Mouse (Mus musculus): Measurements from ENCODE around the gene Bub1b.
"Not testable (repeated sequence)": the region's sequence is repeated elsewhere in the genome, so short reads cannot be mapped to it uniquely, and the experiment has no call there.

The Bub1b gene

DNA sequence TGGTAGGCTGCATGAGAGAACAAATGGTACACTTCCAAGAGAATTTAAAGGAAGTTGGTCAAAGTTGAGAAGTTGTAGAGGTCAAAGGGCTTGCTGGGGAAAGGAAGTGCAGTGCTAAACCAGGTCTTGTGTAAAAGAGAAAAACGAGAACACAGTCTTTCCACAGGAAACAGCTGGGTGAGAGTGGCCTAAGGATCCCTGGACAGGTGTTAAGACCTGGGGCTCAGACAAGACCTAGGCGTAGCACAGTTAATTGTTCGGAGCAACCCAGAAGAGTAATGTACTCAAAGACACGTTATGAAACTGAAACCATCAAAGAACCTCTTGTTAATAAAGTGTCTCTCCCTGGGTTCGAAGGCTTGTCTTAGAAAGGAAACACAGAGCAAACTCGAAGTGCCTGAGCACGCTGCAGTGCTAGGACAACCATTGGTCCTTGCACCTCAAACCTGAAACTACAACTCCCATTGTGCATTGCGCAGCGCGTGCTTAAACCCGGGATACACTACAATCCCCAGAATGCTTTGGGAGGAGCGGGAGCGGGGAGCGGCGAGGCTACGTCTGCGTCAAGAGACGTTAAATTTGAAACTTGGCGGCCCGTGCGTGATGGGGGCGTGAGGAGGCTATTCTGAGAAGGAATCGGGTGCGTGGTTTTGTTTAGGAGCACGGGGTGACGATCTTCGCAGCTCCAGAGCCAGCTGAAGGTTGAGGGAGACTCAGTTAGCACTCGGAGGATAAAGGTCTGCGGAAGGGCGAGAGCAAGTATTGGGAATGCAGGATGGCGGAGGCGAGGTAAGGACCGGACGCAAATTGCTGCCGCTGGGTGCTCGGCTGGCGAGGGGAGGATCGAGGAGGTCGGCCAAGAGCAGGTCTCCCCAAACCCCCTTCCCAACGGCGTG, at the start of gene Bub1b:
Bub1b (plus strand) TSS at position 539 of the 896 bp plus-strand sequence.
- peak; percentile 71 for DNase-seq (ENCODE audit: low spot score)

DNA sequence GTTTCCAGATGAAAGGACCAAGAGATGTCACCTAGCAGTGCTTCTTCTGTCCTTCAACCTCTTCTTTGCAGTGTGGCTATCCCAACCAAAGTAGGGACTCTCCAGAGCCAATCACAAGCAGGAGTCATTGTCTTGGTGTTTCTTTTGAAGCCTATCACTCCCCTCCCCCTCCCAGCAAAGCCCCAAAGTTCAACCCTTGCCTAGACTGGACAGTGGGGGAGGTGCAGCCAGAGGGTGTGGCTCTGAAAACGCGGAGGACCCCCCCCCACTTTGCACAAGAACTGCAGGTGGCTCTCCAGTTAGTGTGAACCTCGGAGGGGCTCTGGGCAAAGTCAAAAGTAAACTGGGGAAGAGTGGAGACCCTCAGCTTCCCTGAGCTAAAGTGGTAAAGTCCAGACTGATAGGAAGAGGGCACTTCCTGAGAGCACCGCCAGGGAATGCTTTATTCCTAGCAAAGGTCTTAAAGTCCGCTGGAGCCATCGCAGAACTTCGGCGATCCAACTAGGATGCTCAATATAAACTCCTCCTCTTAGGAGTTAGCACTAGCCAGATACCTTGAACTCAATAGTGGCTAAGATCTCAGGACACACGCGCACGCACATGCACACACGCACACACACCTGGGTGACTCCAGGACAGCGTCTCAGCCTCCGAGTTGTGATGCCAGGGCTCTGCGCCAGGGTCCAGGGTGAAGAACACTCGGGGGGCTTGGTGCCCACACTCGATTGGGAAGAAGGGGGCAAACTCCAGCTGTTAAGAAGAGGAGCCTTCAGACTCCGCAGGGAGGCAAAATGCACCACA, 49.4 kb upstream of the Bub1b start:
- no peak for DNase-seq (ENCODE audit: low spot score)

DNA sequence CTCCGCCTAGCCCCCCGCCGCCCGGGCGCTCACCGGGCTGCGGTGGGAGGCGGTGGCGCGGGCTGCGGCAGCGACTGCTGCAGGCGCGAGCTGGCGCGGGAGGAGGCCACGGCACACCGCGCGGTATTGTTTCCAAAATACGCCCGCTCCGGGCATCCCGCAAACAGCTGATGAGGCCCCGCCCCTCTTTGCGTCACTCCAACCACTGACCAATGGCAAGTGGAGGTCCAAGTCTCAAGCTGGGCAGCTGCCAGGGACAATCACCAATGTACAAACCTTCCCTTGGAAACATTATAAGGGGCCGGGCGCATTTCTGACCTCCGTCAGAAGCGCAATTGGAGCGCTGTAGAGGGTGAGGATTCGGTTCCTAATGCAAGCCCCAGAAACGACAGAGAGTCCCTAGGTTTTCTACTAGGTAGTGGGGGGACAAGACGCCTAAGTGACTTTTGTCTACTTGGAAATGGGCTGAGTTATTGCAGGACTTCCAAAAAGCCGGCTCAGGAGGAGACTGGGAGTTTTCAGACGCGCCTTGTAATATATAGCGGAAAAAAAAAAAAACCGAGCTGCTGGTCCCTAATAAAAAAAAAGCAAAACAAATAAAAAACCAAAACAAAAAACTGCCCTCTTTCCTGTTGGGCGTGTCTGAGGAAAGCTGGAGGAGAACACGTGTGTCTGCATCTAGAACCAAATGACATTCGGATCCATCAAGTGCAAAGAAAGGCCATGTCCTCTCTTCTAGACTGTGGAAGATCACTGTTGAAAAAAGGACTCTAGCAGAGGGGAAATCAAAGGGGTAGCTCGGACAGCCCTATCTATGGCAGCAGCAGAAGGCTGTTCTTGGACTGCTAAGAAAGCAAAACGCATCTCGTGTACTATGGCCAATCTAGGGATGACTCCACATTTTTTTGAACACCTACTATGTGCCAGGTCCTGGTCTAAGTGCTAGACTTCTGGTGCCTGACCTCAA, 48.2 kb upstream of the Bub1b start, which contains the start of gene Bmf:
Bmf (minus strand) TSS at position 181 of the 967 bp plus-strand sequence.
- peak; percentile 94 for DNase-seq (ENCODE audit: low spot score)

DNA sequence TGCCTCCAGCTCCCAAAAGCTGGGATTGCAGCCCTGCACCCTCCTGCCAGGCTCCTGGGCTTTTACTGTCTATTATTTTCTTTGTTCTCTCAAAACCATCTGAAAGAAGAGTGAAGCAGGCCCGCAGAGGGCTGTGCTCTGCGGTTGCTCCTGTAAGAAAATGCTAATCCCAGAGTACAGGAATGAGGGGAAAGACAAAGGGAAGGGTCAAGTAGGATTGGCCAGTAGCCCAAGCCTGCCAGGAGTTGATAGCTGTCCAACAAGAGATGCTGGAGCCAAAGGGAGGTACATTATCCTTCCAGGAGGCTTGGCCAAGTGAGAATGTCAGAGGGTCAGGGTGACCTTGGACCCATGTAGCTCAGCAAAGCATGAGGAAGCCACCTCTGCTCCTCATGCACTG, 46.4 kb upstream of the Bub1b start:
- DNase-seq (ENCODE audit: low spot score) = no peak

DNA sequence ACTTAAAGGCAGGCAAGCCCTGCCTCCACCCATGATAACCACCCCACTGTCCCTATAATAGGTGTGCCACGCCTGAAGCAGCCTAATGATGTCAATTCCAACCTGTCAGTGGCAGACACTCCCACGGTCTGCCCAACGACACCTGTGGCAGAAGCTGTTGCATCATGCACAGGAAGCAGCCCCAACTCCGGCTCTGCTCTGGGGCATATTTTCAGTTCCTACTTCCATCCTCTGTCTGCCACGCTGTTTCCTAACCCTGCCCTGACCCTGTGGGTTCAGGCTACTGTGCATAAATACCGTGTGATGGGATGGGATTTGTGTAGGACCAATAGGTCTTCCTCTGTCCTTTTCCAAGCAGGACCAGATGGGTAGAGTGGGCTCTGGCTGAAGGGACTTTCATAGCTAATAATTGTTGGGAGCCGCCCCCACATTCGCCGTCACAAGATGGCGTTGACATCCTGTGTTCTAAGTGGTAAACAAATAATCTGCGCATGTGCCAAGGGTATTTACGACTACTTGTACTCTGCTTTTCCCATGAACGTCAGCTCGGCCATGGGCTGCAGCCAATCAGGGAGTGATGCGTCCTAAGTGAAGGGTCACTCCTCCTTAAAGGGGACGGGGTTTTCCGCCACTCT, 43.5 kb upstream of the Bub1b start:
- DNase-seq (ENCODE audit: low spot score) = not testable (repeated sequence)

DNA sequence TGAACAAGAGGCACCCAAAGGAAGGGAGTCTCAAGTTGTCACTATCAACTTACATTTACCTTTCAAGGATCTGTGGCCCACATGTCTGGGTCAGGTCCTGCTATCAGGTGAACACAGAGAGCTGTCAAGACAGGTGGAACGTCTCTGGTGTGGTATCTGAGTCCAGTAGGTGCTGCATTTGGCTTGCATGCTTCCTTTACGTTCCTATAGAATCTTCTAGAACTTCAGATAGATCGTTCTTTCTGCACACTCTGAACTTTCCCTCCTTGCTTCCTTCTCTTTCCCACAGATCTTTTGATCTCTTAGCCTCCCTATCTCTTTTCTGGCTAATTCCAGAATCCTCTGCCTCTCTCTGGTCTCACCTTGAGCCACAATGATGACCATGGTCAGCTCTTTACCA, 39.6 kb upstream of the Bub1b start:
- DNase-seq (ENCODE audit: low spot score) = no peak

DNA sequence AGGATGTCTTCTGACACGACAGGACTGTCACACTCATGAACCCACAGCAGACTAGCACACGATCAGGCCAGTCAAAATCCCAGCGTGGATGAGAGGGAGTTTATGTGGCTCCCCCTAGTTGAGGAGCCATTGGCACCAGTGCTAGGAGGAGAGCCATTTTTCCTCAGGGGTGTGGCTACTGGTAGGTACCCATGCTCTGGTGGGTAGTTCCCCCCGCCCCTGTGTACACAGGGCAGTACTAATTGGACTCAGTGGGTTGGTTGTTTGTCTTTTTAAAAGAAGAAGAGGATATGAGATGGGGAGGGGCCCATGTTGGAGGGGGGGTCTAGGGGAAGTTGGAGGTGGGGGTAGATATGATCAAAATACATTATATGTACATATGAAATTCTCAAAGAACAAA, 36.0 kb upstream of the Bub1b start:
- no peak for DNase-seq (ENCODE audit: low spot score)

DNA sequence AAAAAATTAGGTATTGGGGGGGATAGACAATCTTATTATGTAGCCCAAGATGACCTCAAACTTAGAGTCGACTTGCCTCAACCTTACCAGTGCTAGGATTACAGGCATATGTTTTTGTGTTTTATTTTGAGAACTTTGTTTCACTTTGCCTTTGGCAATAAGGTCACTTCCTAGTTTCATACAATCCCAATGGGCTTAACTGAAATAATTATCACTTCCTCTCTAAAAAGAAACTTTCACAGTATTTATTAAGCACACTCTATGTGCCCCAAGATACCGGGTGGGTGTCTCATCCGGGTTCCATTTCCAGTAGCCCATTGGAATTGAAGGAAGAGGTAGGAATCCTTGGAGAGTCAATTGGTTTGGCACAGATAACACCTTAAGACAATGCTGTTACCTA, 35.6 kb upstream of the Bub1b start:
- no peak for DNase-seq (ENCODE audit: low spot score)

DNA sequence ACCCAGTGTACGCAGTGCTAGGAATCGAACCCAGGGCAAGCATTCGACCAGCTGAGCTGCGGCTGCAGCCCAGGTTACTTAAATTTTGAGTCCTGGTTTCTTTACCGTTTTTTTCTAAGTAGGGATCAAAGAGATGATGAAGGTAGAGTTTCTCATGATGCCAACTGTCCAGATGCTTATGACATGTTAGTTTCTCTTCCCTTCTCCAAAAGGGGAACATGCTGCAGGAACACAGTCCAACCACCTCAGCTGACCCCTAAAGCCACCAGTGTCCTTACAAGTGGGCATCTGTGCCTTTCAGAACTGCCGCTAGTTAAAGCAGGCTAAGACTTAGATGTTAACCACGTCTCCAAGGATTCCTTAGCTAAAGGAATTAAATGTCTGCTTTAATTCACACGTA, 30.8 kb upstream of the Bub1b start:
- no peak for DNase-seq (ENCODE audit: low spot score)

DNA sequence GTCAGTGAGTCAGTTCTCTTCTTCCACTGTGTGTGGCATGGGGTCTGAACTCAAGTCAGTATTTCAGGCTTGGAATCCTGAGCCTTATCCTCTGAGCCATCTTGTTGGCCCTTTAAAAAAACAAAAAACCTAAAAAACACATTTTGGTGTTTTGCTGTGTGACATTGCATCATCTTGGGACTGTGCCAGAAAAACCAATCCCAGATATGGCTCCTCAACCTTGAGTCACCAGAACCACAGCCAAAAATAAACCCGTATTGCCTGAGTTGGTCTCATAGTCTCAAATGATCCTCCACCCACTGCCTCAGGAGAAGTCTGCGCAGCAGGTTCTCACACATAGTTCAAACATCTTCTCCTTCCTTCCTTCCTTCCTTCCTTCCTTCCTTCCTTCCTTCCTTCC, 27.1 kb upstream of the Bub1b start:
- no peak for DNase-seq (ENCODE audit: low spot score)

DNA sequence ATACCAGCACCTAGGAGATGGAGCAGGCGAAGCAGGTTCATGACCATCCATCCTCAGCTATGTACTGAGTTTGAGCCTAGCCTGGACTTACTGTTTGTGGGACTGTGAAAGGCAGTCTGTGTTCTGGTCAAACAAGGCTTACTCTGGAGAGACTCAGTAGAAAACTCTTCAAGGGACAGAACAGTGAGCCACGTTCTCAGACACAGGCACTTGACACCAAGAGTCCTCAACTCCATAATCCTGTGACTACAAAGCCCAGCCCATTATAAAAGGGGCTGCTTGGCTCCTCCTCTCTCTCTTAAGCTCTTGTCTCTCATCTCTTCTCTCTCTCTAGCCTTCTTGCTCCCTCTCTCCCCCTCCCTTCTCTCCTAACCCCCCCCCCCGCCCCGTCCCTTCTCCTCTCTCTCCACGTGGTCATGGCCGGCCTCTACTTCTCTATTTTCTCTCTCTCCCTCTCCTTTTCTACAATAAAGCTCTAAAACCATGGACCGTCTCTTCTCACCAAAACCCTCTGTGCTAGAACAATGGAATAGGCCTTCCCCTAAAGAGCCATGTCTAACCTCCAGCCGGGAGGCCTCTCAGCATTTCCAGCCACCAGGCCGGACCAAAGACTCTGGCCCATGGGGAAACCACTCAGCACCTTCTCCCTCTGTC, 25.7 kb upstream of the Bub1b start:
- no peak for DNase-seq (ENCODE audit: low spot score)

DNA sequence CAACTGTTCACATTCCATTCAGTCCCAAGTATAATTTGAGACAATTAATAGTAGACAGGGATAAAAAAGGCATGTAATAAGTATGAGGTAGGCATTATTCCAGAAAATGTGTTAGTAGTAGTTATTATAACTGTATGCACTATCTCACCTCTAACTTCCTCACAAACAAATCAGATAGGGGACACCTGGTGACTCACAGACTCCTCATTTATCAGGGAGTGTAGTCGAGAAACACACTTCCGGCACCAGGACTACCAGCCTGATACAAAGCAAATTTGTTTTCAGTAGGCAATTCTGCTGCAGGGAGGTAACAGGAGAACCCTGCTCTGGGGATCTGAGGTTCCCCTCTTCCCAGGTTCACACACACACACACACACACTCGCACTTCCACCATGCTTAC, 24.9 kb upstream of the Bub1b start:
- DNase-seq (ENCODE audit: low spot score) = no peak

DNA sequence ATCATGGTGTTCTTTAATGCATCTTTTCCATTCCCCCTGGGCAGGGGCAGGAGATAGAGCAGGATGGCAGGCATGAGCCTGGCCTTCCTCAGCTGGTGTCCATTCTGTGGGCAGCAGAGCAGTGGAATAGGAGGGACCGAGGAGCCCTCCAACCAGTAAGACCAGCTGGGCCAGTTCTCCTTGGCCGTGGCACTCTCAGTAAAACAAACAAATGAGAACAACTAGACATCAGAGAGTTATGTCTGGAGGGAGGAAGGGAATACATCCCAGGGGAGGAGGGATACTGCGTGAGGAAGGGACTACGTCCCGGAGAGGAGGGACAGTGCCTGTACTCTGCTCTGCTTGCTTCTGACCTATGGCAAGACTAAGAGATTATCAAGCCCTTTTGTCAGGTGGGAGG, 12.0 kb upstream of the Bub1b start:
- DNase-seq (ENCODE audit: low spot score) = no peak

DNA sequence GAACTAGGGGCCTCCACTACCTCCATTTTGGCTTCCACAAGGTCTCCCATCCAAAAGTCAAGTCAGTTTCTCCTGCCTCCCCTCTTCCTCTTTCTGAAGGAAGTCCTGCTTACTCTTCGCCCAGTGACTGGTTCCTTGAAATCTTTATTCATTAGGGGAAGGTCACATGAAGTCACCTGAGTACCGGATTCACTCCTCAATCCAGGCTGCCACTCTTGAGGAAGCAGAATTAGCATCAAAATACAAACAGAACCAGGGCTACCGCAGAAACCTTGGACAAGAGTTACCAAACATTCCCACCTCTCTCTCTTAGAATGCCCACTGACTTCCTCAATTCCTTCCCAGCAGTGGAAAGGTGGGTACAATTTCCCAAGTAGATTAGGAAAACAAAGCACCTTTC, 10.3 kb upstream of the Bub1b start:
- no peak for DNase-seq (ENCODE audit: low spot score)

DNA sequence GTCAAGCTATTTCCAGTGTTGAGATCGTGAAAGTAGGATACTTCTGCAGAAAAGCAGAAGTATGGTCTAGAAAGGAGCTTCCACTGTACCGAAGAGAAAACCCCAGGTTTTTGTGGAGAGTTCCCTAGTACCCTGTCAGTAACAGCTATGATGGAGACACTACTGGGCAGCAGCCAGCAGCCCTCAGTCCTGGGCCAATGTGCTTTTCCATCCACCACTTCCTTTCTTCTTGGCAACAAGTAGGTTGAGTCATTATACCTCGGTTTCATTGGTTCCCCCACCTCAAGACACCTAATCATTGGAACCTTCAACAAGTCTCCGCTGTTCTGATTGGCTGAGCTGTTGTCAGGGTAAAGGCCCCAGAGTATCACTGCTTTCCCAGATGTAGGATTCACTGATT, 6.9 kb upstream of the Bub1b start:
- DNase-seq (ENCODE audit: low spot score) = no peak

DNA sequence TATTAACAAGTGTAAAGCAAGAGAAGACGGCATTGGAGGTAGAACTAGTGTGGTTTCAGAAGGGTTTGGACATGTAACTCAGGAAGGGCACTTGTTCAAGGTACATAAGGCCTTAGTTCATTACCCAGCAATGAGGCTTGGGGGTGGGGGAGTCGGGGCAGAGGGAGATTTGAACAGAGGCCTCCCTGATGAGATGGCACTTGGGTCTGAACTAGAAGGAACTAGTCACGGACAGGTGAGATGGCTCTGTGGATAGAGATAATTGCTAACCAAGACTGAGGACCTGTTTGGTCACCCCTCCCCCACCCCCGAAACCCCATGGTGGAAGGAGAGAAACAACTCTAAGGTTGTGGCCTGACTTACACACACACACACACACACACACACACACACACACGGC, 1.1 kb downstream of the Bub1b start:
- DNase-seq (ENCODE audit: low spot score) = no peak

DNA sequence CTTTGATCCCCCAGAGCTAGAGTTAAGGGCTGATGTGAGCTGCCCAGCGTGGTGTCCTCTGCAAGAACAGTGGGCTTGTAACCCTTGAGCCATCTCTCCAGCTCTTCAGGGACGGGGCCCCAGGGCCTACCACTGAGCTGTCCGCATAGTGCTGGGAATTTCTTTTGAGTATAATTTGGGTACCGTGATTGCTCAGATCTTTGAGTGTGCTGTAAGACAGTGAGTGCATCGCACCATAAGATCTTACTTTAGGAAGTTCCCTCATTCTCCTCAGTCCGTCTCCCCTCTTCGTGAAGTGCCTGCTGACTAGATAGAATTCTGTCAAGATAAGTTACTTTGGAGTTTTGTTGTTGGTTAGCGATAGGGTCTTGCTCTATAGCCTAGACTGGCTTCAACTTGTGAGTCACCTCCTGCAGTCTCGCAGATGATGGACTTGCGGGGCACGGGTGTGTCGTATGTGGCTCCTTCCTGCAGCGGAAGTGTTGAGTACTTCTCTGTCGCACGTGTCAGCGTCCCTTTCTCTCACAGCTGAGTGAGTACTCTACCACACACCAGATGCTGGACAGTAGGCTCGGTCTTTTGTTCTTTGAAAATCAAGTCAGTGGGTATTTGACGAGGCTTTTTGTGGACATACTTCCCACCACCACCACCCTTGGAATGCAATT, 3.7 kb downstream of the Bub1b start:
- no peak for DNase-seq (ENCODE audit: low spot score)

DNA sequence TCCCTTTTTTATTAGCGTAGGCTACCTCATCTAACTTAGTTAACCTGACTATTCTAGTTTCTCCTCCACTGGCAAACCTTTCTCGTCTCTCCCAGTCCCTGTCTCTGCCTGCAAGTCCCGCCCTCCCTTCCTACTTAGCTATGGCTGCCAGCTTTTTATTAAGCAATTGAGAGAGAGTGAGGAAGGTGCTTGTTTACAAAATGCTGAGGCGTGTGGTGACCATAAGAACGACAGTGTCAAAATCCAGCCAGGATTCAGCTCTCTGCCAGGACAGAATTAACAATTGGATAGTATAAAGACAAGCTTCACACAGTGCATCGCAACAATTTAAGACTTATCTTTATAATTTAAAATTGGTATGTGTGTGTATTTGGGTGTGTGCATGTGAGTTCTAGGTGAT, 6.1 kb downstream of the Bub1b start:
- DNase-seq (ENCODE audit: low spot score) = no peak

DNA sequence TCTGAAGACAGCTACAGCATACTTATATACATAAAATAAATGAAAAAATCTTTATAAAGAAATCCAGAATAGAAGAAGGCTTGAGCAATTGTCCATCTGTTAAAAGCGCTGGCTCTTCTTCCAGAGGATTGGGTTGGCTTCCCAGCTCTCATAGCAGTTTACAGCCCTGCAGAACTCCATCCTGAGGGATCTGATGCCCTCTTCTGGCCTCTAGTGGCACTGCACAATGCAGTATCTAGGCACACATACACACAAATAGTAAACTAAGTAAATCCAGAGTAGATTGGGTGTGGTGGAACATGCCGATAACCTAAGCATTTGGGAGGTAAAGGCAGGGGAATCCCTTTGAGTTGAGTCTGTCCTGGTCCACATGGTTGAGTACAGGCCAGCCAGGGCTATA, 8.0 kb downstream of the Bub1b start:
- no peak for DNase-seq (ENCODE audit: low spot score)

DNA sequence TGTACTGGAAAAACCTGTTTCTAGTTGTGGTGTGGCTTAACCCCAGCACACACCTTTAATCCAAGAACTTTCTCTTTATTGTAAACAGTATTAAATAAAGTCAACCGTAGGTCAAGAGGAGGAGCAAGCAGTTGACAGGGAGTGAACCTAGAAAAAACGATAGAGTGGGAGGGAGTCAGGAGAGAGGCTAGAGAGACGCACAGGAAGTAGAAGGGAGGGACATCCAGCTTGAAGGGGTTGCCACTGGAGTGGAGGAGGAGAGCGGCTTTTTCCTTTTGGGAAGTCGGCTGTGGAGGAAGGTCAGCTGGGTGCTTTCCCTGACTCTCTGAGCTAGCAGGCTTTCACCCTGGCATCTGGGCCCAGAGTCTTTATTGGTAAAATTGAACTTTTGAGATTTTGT, 9.0 kb downstream of the Bub1b start:
- no peak for DNase-seq (ENCODE audit: low spot score)

DNA sequence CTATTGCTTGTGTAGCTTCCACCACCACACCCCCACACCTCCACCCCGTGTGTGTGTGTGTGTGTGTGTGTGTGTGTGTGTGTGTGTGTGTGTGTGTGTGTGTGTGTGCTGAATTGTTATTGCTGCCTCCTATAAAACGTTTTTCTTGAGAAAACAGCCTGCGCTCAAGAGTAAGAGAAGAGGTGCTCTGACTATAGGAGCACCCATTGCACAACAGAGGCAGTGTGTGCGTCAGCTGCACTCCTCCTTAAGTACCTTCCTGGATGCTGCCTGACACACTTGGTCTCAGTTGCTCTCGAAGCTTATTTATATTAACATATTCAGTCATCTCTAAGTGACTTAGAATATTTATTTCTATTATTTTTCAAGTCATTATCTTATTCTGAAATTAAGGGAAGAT, 20.0 kb downstream of the Bub1b start:
- DNase-seq (ENCODE audit: low spot score) = no peak

Data from left cerebral cortex, adult 11 months (tissue).